Mouse (Mus musculus) CH12.LX (cell line): Measurements from ENCODE around the gene Hipk2. TPM values are rescaled to one million over a fixed set of nuclear protein-coding genes. Genes with fewer than 3 reads are reported as not detected.

Source experiments
- DNase-seq: peaks from one replicate; pipeline ENCODE4 v3.0.0-alpha.2; 2013; ENCODE audit errors: extremely low read depth
- H3K27ac ChIP-seq: 2 replicates; pipeline ENCODE4 v1.5.1; 2012; ENCODE audit warnings: low read depth, mild to moderate bottlenecking, control low read depth, moderate library complexity; ENCODE audit not compliant: insufficient read depth
- H3K27me3 ChIP-seq: replicated peaks from 2 replicates; pipeline ENCODE3; 2012; ENCODE audit warnings: inconsistent platforms
- H3K36me3 ChIP-seq, 2 experiments: replicated peaks in 1 of 2; 2 replicates each; pipeline versions ENCODE3 to v1.6.1; 2012; ENCODE audit warnings: inconsistent platforms in 1 of 2, low read length in 1 of 2, mild to moderate bottlenecking in 1 of 2, mixed read lengths in 1 of 2, moderate library complexity in 1 of 2; ENCODE audit not compliant: control insufficient read depth in 1 of 2, insufficient read depth in 1 of 2
- H3K4me1 ChIP-seq, 2 experiments: 2 replicates each; pipeline ENCODE4 v1.6.1; 2012; ENCODE audit warnings: inconsistent platforms in 1 of 2, moderate library complexity in 1 of 2; ENCODE audit not compliant: insufficient read depth in 2 of 2, control insufficient read depth in 1 of 2
- H3K4me2 ChIP-seq: 2 replicates; pipeline ENCODE4 v1.6.1; 2012; ENCODE audit warnings: low read depth, mild to moderate bottlenecking, control low read depth; ENCODE audit not compliant: poor library complexity, insufficient read depth, severe bottlenecking
- H3K4me3 ChIP-seq, 3 experiments: fragments of 150-350 bp in 1 of 3; sonication (generic) in 1 of 3; replicated peaks in 1 of 3; 2 replicates each; pipeline versions ENCODE3 to v1.5.1; 2011 to 2012; ENCODE audit warnings: low read depth in 2 of 3, low read length in 2 of 3, mild to moderate bottlenecking in 2 of 3, moderate library complexity in 2 of 3, control low read depth in 1 of 3, improper control_type of control experiment in 1 of 3, inconsistent platforms in 1 of 3, mixed read lengths in 1 of 3; ENCODE audit not compliant: poor library complexity in 1 of 3
- H3K79me2 ChIP-seq: replicated peaks from 2 replicates; pipeline ENCODE4 v1.6.1; 2012; ENCODE audit warnings: mild to moderate bottlenecking, moderate library complexity; ENCODE audit not compliant: control insufficient read depth, poor library complexity, insufficient read depth, severe bottlenecking; ENCODE audit errors: extremely low read depth
- H3K9ac ChIP-seq: 2 replicates; pipeline ENCODE4 v1.6.1; 2012; ENCODE audit warnings: low read depth, mild to moderate bottlenecking, control low read depth, moderate library complexity; ENCODE audit not compliant: insufficient read depth
- H3K9me3 ChIP-seq: replicated peaks from 2 replicates; pipeline ENCODE3; 2012; ENCODE audit warnings: low read length, inconsistent platforms, mixed read lengths
- BHLHE40 ChIP-seq: IDR thresholded peaks from 2 replicates; pipeline ENCODE4 v1.6.1; 2011; ENCODE audit warnings: mild to moderate bottlenecking, low read depth, low read length, improper control_type of control experiment
- CHD1 ChIP-seq: IDR thresholded peaks from 2 replicates; pipeline ENCODE4 v1.6.1; 2012; ENCODE audit warnings: low read depth, low read length, improper control_type of control experiment, inconsistent platforms
- CHD2 ChIP-seq: IDR thresholded peaks from 2 replicates; pipeline ENCODE4 v1.6.1; 2011; ENCODE audit warnings: low read length, improper control_type of control experiment
- CTCF ChIP-seq, 2 experiments: IDR thresholded peaks in 1 of 2; conservative IDR thresholded peaks in 1 of 2; 2 replicates each; pipeline ENCODE4 v1.5.1; 2011 to 2012; ENCODE audit warnings: low read depth in 2 of 2, low read length in 2 of 2, improper control_type of control experiment in 1 of 2, inconsistent platforms in 1 of 2, mild to moderate bottlenecking in 1 of 2, moderate library complexity in 1 of 2
- E2F4 ChIP-seq: IDR thresholded peaks from 2 replicates; pipeline ENCODE4 v1.6.1; 2011; ENCODE audit warnings: low read depth, low read length, improper control_type of control experiment; ENCODE audit not compliant: insufficient replicate concordance
- ELF1 ChIP-seq: IDR thresholded peaks from 2 replicates; pipeline ENCODE4 v1.6.1; 2014; ENCODE audit warnings: low read depth, mild to moderate bottlenecking, inconsistent platforms, low read length, improper control_type of control experiment
- EP300 ChIP-seq: IDR thresholded peaks from 2 replicates; pipeline ENCODE4 v1.6.1; 2011; ENCODE audit warnings: low read length, improper control_type of control experiment
- ETS1 ChIP-seq: conservative IDR thresholded peaks from 2 replicates; pipeline ENCODE4 v1.6.1; 2012; ENCODE audit warnings: low read depth, mild to moderate bottlenecking, inconsistent platforms, low read length, improper control_type of control experiment, moderate library complexity
- GABPA ChIP-seq: IDR thresholded peaks from 2 replicates; pipeline ENCODE4 v1.6.1; 2012; ENCODE audit warnings: low read depth, low read length, improper control_type of control experiment, inconsistent platforms; ENCODE audit not compliant: insufficient replicate concordance
- IRF4 ChIP-seq: IDR thresholded peaks from 2 replicates; pipeline ENCODE4 v1.6.1; 2014; ENCODE audit warnings: low read depth, mild to moderate bottlenecking, inconsistent platforms, low read length, improper control_type of control experiment
- JUN ChIP-seq: IDR thresholded peaks from 2 replicates; pipeline ENCODE4 v1.6.1; 2011; ENCODE audit warnings: low read depth, mild to moderate bottlenecking, low read length, improper control_type of control experiment, moderate library complexity; ENCODE audit not compliant: insufficient read depth
- MAX ChIP-seq: IDR thresholded peaks from 2 replicates; pipeline ENCODE4 v1.6.1; 2011; ENCODE audit warnings: low read length, improper control_type of control experiment
- MAZ ChIP-seq: IDR thresholded peaks from 2 replicates; pipeline ENCODE4 v1.6.1; 2012; ENCODE audit warnings: low read depth, mild to moderate bottlenecking, inconsistent platforms, low read length, improper control_type of control experiment, moderate library complexity
- MEF2A ChIP-seq: IDR thresholded peaks from 2 replicates; pipeline ENCODE4 v1.6.1; 2014; ENCODE audit warnings: low read depth, mild to moderate bottlenecking, inconsistent platforms, low read length, improper control_type of control experiment, borderline replicate concordance
- MYC ChIP-seq: IDR thresholded peaks from 2 replicates; pipeline ENCODE4 v1.6.1; 2011; ENCODE audit warnings: low read depth, mild to moderate bottlenecking, improper control_type of control experiment, low read length
- NELFE ChIP-seq: IDR thresholded peaks from 2 replicates; pipeline ENCODE4 v1.6.1; 2011; ENCODE audit warnings: low read depth, low read length, improper control_type of control experiment
- NRF1 ChIP-seq: IDR thresholded peaks from 2 replicates; pipeline ENCODE4 v1.6.1; 2014; ENCODE audit warnings: low read depth, mild to moderate bottlenecking, inconsistent platforms, low read length, improper control_type of control experiment, moderate library complexity
- PAX5 ChIP-seq: IDR thresholded peaks from 2 replicates; pipeline ENCODE4 v1.6.1; 2012; ENCODE audit warnings: low read length, inconsistent platforms, mixed read lengths
- POLR2AphosphoS2 ChIP-seq: IDR thresholded peaks from 2 replicates; pipeline ENCODE4 v1.6.1; 2011; ENCODE audit warnings: low read depth, low read length, improper control_type of control experiment
- RAD21 ChIP-seq: IDR thresholded peaks from 2 replicates; pipeline ENCODE4 v1.6.1; 2011; ENCODE audit warnings: low read depth, mild to moderate bottlenecking, low read length, improper control_type of control experiment, moderate library complexity
- SIN3A ChIP-seq: IDR thresholded peaks from 2 replicates; pipeline ENCODE4 v1.6.1; 2012; ENCODE audit warnings: low read length, improper control_type of control experiment, inconsistent platforms
- UBTF ChIP-seq: IDR thresholded peaks from 2 replicates; pipeline ENCODE4 v1.6.1; 2012; ENCODE audit warnings: low read depth, mild to moderate bottlenecking, inconsistent platforms, low read length, improper control_type of control experiment, moderate library complexity
- USF1 ChIP-seq: IDR thresholded peaks from 2 replicates; pipeline ENCODE4 v1.6.1; 2014; ENCODE audit warnings: low read depth, mild to moderate bottlenecking, inconsistent platforms, low read length, improper control_type of control experiment
- USF2 ChIP-seq: conservative IDR thresholded peaks from 2 replicates; pipeline ENCODE4 v1.6.1; 2011; ENCODE audit warnings: low read depth, low read length, improper control_type of control experiment
- ZC3H11A ChIP-seq: IDR thresholded peaks from 2 replicates; pipeline ENCODE4 v1.6.1; 2012; ENCODE audit warnings: low read depth, mild to moderate bottlenecking, inconsistent platforms, low read length, improper control_type of control experiment
- ZKSCAN1 ChIP-seq: IDR thresholded peaks from 2 replicates; pipeline ENCODE4 v1.6.1; 2012; ENCODE audit warnings: low read depth, inconsistent platforms, low read length, improper control_type of control experiment, borderline replicate concordance
- ZMIZ1 ChIP-seq: IDR thresholded peaks from 2 replicates; pipeline ENCODE4 v1.6.1; 2012; ENCODE audit warnings: low read depth, mild to moderate bottlenecking, inconsistent platforms, low read length, improper control_type of control experiment
- ZNF384 ChIP-seq: IDR thresholded peaks from 2 replicates; pipeline ENCODE4 v1.6.1; 2012; ENCODE audit warnings: low read depth, low read length, improper control_type of control experiment, inconsistent platforms
- dilution Hi-C: fragments of 300-500 bp; cut with MboI; formaldehyde crosslinking; loops from 2 replicates; pipeline ENCODE4 v1.14.3; 2020; ENCODE audit warnings: low sequenced_read_pairs; ENCODE audit not compliant: extremely low pct_unique_long_range_greater_than_20kb, extremely low pct_ligation_motif_present
- in situ Hi-C: fragments of 300-500 bp; cut with MboI; formaldehyde crosslinking; loops from 3 replicates; pipeline ENCODE4 v1.14.3; 2019; ENCODE audit warnings: low sequenced_read_pairs, low pct_ligation_motif_present, low pct_unique_long_range_greater_than_20kb, mixed read lengths
- polyA plus RNA-seq: library from polyadenylated mRNA; unstranded; fragments of >175 nt; gene quantifications from 2 replicates; pipeline ENCODE4 v1.2.1, GENCODE M21; 2012; ENCODE audit warnings: low read depth; ENCODE audit not compliant: insufficient read length
- total RNA-seq, 2 experiments: library from RNA; depleted of rRNA; stranded (reverse); fragments of 300-350 nt in 1 of 2; fragments of >200 nt in 1 of 2; gene quantifications; 2 replicates each; pipeline ENCODE4 v1.2.3; 2012 to 2014

Hipk2 gene
- total and polyA plus RNA-seq, 3 experiments: 1.6 to 5.3 (median 2.6) TPM

- Histone ChIP-seq H3K9me3 (no peaks in the 10 kb centered on the region), H3K27ac (no peak overlapping the region), H3K4me2 (no peak overlapping the region), H3K4me1 (no peaks in the 10 kb centered on the region), H3K27me3 (no peaks in the 10 kb centered on the region), H3K4me3 (no peak overlapping the region), H3K79me2 (no peaks in the 10 kb centered on the region), H3K9ac (no peak overlapping the region), H3K36me3 (no peaks in the 10 kb centered on the region)
- dilution Hi-C loops (no loop called here), in situ Hi-C loops (no loop called here)
- no peak for DNase-seq
- TF ChIP-seq USF1 (no peak), PAX5 (no peak), ZKSCAN1 (no peak), MEF2A (no peak), USF2 (no peak), ZC3H11A (no peak), JUN (no peak), IRF4 (no peak), CHD1 (no peak), POLR2AphosphoS2 (no peak), ZMIZ1 (no peak), GABPA (no peak), MAX (no peak), CTCF (conservative IDR thresholded peaks at IDR 0.05 in 1 of 2, IDR thresholded peaks at IDR 0.05 in 1 of 2; ENCODE audit: low read depth in 2 of 2, low read length in 2 of 2) (no peak), ELF1 (no peak), BHLHE40 (no peak), E2F4 (no peak), ZNF384 (no peak), NELFE (no peak), EP300 (no peak)
Observed at GRCm38 (mm10) chr6:38795096-38795816, 80.7 kb downstream of the Hipk2 start.

GRCm38 (mm10) chr6:38792966-38793365 is 83.0 kb downstream of the Hipk2 start:
- H3K4me2 ChIP-seq: no peak overlapping the region
- H3K36me3 ChIP-seq: no peaks in the 10 kb centered on the region
- no peak overlapping the region for H3K4me3 ChIP-seq
- H3K9me3 ChIP-seq: no peaks in the 10 kb centered on the region
- no peak overlapping the region for H3K9ac ChIP-seq
- H3K79me2 ChIP-seq: no peaks in the 10 kb centered on the region
- DNase-seq: no peak
- no peaks in the 10 kb centered on the region for H3K27me3 ChIP-seq
- in situ Hi-C loops: no loop called here
- peaks cover 0 to under 1% of the 10 kb centered on the region in 2 experiments; a peak in 1 of 4 replicates for H3K4me1 ChIP-seq
- no peak overlapping the region for H3K27ac ChIP-seq
- dilution Hi-C loops: no loop called here
- TF ChIP-seq ZMIZ1: no peak
- TF ChIP-seq ZKSCAN1: no peak
- no peak for TF ChIP-seq ETS1
- TF ChIP-seq MAZ: no peak
- no peak for TF ChIP-seq SIN3A
- TF ChIP-seq MYC: no peak
- TF ChIP-seq RAD21: no peak
- no peak for TF ChIP-seq E2F4
- no peak for TF ChIP-seq NELFE
- no peak for TF ChIP-seq ELF1
- TF ChIP-seq CHD2: no peak
- TF ChIP-seq UBTF: no peak
- no peak for TF ChIP-seq MAX
- no peak for TF ChIP-seq USF1
- TF ChIP-seq PAX5: no peak
- TF ChIP-seq NRF1: no peak
- no peak for TF ChIP-seq IRF4
- TF ChIP-seq BHLHE40: no peak
- TF ChIP-seq ZNF384: no peak
- TF ChIP-seq, all 38 proteins: peak for 0
